Mouse (Mus musculus): ENCODE data around the gene Inpp4a. TPM values are rescaled to one million over a fixed set of nuclear protein-coding genes. Genes with fewer than 3 reads are reported as not detected.

The Inpp4a gene
- total and polyA plus RNA-seq, 3 experiments = 2.9 to 6.2 (median 6.1) TPM

DNA sequence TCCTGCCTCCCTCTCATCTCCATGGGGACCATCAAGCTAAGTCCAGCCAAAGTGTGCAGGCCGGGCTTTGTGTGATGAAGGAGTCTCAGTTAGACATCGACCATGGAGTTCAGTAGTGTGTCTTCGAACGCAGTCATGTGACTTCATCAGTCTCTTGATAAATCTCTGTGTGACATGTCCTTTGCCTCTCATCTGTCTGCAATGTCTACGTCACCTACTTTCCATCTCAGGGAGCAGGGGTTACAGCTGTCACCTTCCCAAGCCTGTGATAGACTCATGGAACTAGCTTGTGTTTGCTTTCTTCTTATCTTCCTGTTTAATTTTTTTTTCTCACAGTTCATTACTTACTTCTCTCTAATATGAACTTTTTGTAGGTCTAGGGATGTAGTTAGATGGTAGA, 81.2 kb downstream of the Inpp4a start:
- Histone ChIP-seq H3K4me1 (ENCODE audit: insufficient read depth, low read depth, low read length) (peaks cover 2% of the 10 kb centered on the region; the same call in 1 of the 2 replicates), H3K36me3 (replicated peaks) (no peaks in the 10 kb centered on the region)
- ATAC-seq (ENCODE audit: extremely low read depth, insufficient number of reproducible peaks, low FRiP score, poor library complexity, severe bottlenecking) = no peak

DNA sequence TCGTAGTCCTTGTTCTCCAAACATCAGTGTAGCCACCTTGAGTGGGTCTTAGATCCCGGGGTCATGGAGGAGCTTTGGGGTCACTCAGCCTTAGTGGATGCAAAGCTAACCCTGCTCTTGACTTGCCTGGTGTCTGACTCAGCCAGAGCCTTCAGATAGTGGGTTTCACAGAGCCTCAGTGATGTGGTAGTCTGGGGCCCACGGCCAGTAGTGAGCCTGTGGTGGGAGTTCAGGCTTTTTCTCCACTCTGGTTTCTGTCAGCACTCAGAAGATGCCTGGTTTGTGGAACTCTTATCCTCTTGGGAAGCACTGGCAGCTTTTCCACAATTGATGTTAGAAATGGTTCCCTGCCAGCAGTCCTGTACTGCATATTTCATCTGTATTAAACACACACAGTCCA, 84.6 kb downstream of the Inpp4a start:
- H3K27me3 ChIP-seq (ENCODE audit: insufficient read depth, low read length) = peaks cover 34% of the 10 kb centered on the region
- no peak overlapping the region for H3K4me3 ChIP-seq (ENCODE audit: low read depth, low read length)
- H3K36me3 ChIP-seq (replicated peaks) = no peaks in the 10 kb centered on the region
- H3K9me3 ChIP-seq (replicated peaks) = no peaks in the 10 kb centered on the region
- peaks cover 2% of the 10 kb centered on the region; the same call in 1 of the 2 replicates for H3K4me1 ChIP-seq (ENCODE audit: insufficient read depth, low read depth, low read length)
- DNase-seq (ENCODE audit: low spot score) (no peak), ATAC-seq (ENCODE audit: extremely low read depth, insufficient number of reproducible peaks, low FRiP score, poor library complexity, severe bottlenecking) (no peak)
- TF ChIP-seq CTCF (IDR thresholded peaks at IDR 0.05; ENCODE audit: low read depth, low read length) (no peak), POLR2AphosphoS5 (IDR thresholded peaks at IDR 0.05; ENCODE audit: insufficient replicate concordance, low read depth, low read length) (no peak), GATA1 (IDR thresholded peaks at IDR 0.05; ENCODE audit: borderline replicate concordance, low read length) (no peak), GATA2 (IDR thresholded peaks at IDR 0.05; ENCODE audit: borderline replicate concordance, low read depth, low read length) (no peak), TAL1 (conservative IDR thresholded peaks at IDR 0.05; ENCODE audit: low read depth, low read length) (no peak)

More for the DNA sequence above, 81.2 kb downstream of the Inpp4a start:
- DNase-seq (ENCODE audit: low spot score) = no peak
- H3K9me3 ChIP-seq (replicated peaks) = no peaks in the 10 kb centered on the region
- H3K27me3 ChIP-seq (ENCODE audit: insufficient read depth, low read length) = peaks cover 24% of the 10 kb centered on the region
- TF ChIP-seq CTCF (IDR thresholded peaks at IDR 0.05; ENCODE audit: low read depth, low read length) (no peak), POLR2AphosphoS5 (IDR thresholded peaks at IDR 0.05; ENCODE audit: insufficient replicate concordance, low read depth, low read length) (no peak), GATA1 (IDR thresholded peaks at IDR 0.05; ENCODE audit: borderline replicate concordance, low read length) (no peak), GATA2 (IDR thresholded peaks at IDR 0.05; ENCODE audit: borderline replicate concordance, low read depth, low read length) (no peak), TAL1 (conservative IDR thresholded peaks at IDR 0.05; ENCODE audit: low read depth, low read length) (no peak)
- no peak overlapping the region for H3K4me3 ChIP-seq (ENCODE audit: low read depth, low read length)

DNA sequence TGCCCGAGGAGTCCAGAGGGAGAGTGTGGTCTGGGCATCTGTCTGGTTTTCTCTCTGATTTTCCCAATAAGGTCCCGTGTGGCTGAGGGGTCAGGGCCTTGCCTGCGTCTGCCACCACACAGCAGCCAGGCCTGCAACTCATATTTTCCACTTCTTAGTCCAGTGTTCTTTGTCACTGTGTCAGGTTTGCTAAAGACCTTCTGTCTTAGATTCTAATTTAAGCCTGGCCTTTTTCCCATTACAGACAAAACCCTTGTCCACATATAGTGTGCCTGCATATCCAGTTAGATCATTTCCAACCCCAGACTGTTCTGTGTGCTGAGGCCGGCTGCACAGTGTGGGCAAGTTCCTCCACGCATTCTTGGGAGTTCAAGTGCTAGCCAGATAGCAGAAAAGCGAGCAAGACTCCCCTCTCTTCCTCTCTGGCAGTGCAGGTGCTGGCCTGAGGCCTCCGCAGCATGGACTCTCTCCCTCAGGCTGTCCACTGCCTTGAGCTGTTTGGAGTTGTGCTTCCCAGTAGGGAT, 86.8 kb downstream of the Inpp4a start:
- no peak for DNase-seq (ENCODE audit: low spot score)
- Histone ChIP-seq H3K27me3 (ENCODE audit: insufficient read depth, low read length) (peaks cover 29% of the 10 kb centered on the region), H3K4me1 (ENCODE audit: insufficient read depth, low read depth, low read length) (no peaks in the 10 kb centered on the region), H3K9me3 (replicated peaks) (no peaks in the 10 kb centered on the region), H3K36me3 (replicated peaks) (no peaks in the 10 kb centered on the region), H3K4me3 (ENCODE audit: low read depth, low read length) (no peak overlapping the region)
- no peak for TF ChIP-seq TAL1 (conservative IDR thresholded peaks at IDR 0.05; ENCODE audit: low read depth, low read length)
- no peak for TF ChIP-seq CTCF (IDR thresholded peaks at IDR 0.05; ENCODE audit: low read depth, low read length)
- TF ChIP-seq POLR2AphosphoS5 (IDR thresholded peaks at IDR 0.05; ENCODE audit: insufficient replicate concordance, low read depth, low read length) = no peak
- no peak for TF ChIP-seq GATA1 (IDR thresholded peaks at IDR 0.05; ENCODE audit: borderline replicate concordance, low read length)
- no peak for TF ChIP-seq GATA2 (IDR thresholded peaks at IDR 0.05; ENCODE audit: borderline replicate concordance, low read depth, low read length)
- no peak for ATAC-seq (ENCODE audit: extremely low read depth, insufficient number of reproducible peaks, low FRiP score, poor library complexity, severe bottlenecking)

DNA sequence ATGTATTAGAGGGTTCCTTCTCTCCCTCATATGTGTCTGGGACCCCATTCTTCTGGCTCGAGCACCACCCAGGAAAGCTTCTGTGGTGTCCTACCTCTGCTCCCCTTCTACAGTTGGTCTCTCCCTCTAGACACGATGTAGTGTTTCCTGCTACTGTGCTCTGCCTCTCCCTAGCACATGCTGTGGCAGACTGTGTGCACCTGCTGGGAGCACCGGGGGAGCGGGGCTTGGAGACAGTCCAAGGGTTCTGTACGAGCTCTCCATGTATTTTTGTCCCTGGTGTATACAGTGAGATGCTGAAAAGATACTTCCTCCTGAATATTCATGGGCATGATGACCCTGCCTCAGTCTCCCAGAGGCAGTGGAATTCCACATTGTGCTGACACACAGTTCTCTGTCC, 93.5 kb downstream of the Inpp4a start:
- Histone ChIP-seq H3K36me3 (replicated peaks) (no peaks in the 10 kb centered on the region), H3K27me3 (ENCODE audit: insufficient read depth, low read length) (peaks cover 15% of the 10 kb centered on the region), H3K4me1 (ENCODE audit: insufficient read depth, low read depth, low read length) (no peaks in the 10 kb centered on the region), H3K4me3 (ENCODE audit: low read depth, low read length) (no peak overlapping the region), H3K9me3 (replicated peaks) (no peaks in the 10 kb centered on the region)
- DNase-seq (ENCODE audit: low spot score) (no peak), ATAC-seq (ENCODE audit: extremely low read depth, insufficient number of reproducible peaks, low FRiP score, poor library complexity, severe bottlenecking) (no peak)
- TF ChIP-seq POLR2AphosphoS5 (IDR thresholded peaks at IDR 0.05; ENCODE audit: insufficient replicate concordance, low read depth, low read length) (no peak), TAL1 (conservative IDR thresholded peaks at IDR 0.05; ENCODE audit: low read depth, low read length) (no peak), GATA1 (IDR thresholded peaks at IDR 0.05; ENCODE audit: borderline replicate concordance, low read length) (no peak), CTCF (IDR thresholded peaks at IDR 0.05; ENCODE audit: low read depth, low read length) (no peak), GATA2 (IDR thresholded peaks at IDR 0.05; ENCODE audit: borderline replicate concordance, low read depth, low read length) (no peak)

DNA sequence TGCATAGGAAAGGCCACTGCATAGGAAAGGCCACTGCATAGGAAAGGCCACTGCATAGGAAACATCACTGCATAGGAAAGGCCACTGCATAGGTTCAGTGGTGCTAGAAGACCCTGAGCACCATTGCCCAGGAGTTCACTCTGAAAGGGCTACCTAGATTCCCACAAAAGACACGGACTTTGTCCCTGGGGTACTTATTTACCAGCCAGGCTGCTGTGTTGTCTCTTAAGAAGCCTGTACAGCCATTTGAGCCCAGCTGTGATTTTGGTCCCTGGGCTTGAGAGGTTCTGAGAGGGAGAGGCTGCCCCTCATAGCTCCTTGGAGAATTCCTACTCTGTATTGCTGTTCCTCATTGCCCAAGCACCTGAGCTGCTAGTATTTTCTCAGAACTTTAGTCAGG, 96.8 kb downstream of the Inpp4a start:
- no peak for TF ChIP-seq GATA2 (IDR thresholded peaks at IDR 0.05; ENCODE audit: borderline replicate concordance, low read depth, low read length)
- no peak for TF ChIP-seq GATA1 (IDR thresholded peaks at IDR 0.05; ENCODE audit: borderline replicate concordance, low read length)
- TF ChIP-seq TAL1 (conservative IDR thresholded peaks at IDR 0.05; ENCODE audit: low read depth, low read length) = no peak
- no peak for TF ChIP-seq POLR2AphosphoS5 (IDR thresholded peaks at IDR 0.05; ENCODE audit: insufficient replicate concordance, low read depth, low read length)
- TF ChIP-seq CTCF (IDR thresholded peaks at IDR 0.05; ENCODE audit: low read depth, low read length) = no peak
- H3K4me3 ChIP-seq (ENCODE audit: low read depth, low read length) = no peak overlapping the region
- no peaks in the 10 kb centered on the region for H3K36me3 ChIP-seq (replicated peaks)
- H3K27me3 ChIP-seq (ENCODE audit: insufficient read depth, low read length) = peaks cover 14% of the 10 kb centered on the region
- no peaks in the 10 kb centered on the region for H3K9me3 ChIP-seq (replicated peaks)
- H3K4me1 ChIP-seq (ENCODE audit: insufficient read depth, low read depth, low read length) = no peaks in the 10 kb centered on the region
- DNase-seq (ENCODE audit: low spot score) (no peak), ATAC-seq (ENCODE audit: extremely low read depth, insufficient number of reproducible peaks, low FRiP score, poor library complexity, severe bottlenecking) (no peak)

DNA sequence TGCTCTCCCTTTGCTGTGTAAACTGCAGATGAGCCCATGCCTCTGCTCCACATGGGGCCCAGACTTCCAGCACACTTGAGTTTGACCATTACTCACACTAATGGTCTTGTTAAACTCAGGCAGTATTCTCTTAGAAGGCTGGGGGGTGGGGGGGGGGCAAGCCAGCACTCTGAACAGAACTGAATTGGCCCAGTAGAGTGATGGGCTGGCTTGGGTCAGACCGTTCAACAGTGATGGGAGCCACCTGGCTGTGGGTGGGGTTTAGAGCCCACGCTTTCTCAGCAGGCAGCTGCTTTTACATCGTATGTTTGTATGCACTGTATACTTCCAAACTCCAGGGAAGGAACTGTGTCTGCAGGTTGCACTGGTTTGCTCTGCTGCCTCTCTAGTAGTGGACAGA, 99.3 kb downstream of the Inpp4a start:
- DNase-seq (ENCODE audit: low spot score) (no peak), ATAC-seq (ENCODE audit: extremely low read depth, insufficient number of reproducible peaks, low FRiP score, poor library complexity, severe bottlenecking) (no peak)
- peaks cover 6% of the 10 kb centered on the region; the same call in 1 of the 2 replicates for H3K4me1 ChIP-seq (ENCODE audit: insufficient read depth, low read depth, low read length)
- no peaks in the 10 kb centered on the region for H3K36me3 ChIP-seq (replicated peaks)
- no peak overlapping the region for H3K4me3 ChIP-seq (ENCODE audit: low read depth, low read length)
- H3K27me3 ChIP-seq (ENCODE audit: insufficient read depth, low read length) = peaks cover 20% of the 10 kb centered on the region
- TF ChIP-seq GATA1 (IDR thresholded peaks at IDR 0.05; ENCODE audit: borderline replicate concordance, low read length) = no peak
- no peak for TF ChIP-seq TAL1 (conservative IDR thresholded peaks at IDR 0.05; ENCODE audit: low read depth, low read length)
- TF ChIP-seq POLR2AphosphoS5 (IDR thresholded peaks at IDR 0.05; ENCODE audit: insufficient replicate concordance, low read depth, low read length) = no peak
- TF ChIP-seq GATA2 (IDR thresholded peaks at IDR 0.05; ENCODE audit: borderline replicate concordance, low read depth, low read length) = no peak
- no peak for TF ChIP-seq CTCF (IDR thresholded peaks at IDR 0.05; ENCODE audit: low read depth, low read length)
- H3K9me3 ChIP-seq (replicated peaks) = no peaks in the 10 kb centered on the region
